Mouse (Mus musculus): Measurements from ENCODE around the gene Aktip. TPM values are rescaled to one million over a fixed set of nuclear protein-coding genes. Genes with fewer than 3 reads are reported as not detected.

The Aktip gene
- total and polyA plus RNA-seq, 3 experiments: 9.3 to 13.4 (median 13.3) TPM

DNA sequence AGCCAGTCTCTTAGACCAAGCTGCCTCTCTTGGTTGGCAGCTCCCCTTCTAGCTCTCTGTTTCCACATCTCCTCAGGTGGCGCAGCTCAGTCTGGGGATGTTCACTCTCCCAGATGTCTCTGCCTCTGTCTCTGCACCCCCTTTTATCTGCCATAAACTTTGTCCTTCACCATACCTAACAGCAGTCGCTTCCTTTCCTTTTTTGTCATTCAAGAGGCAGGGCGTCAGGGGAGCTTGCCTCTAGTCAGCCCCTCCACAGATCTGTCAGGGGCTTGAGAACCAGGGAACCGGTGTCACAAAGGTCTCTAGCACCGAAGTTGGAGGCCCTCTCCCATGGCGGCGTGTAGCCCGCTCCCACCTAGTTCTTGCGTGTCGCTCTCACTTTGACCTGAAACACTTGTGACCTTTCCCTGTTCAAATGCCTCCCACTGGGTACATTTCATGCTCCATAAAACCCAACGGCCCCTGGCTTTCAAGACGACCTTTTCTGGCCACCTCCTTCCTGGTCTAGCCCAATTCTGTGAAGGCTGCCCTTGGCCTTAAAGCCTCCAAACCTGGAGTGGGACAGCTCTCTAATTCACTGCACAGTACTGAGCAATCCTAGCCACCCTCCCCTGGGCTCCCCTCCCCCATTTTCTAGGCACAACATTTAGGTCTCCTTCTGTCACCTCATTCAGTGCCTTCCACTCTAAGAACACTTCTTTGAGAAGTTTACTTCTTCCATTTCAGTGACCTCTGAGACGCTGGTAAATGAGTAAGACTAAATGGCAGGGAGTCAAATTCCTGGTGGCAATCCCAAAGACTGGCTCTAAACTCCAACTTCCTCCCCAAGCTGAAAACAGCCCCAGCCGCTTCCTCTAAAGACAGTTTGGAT is 64.2 kb downstream of the Aktip start:
- H3K79me2 ChIP-seq (replicated peaks; ENCODE audit: control insufficient read depth, extremely low read depth, insufficient read depth, poor library complexity, severe bottlenecking): no peaks in the 10 kb centered on the region; the same call in 1 of the 2 replicates
- no peak overlapping the region for H3K4me3 ChIP-seq (replicated peaks in 1 of 3; ENCODE audit: low read depth in 2 of 3, low read length in 2 of 3, poor library complexity in 1 of 3)
- in situ Hi-C loops (cut with MboI; ENCODE audit: low pct_ligation_motif_present, low pct_unique_long_range_greater_than_20kb, low sequenced_read_pairs): no loop called here
- TF ChIP-seq TBP (conservative IDR thresholded peaks at IDR 0.05; ENCODE audit: low read depth, low read length) (no peak), CHD2 (IDR thresholded peaks at IDR 0.05; ENCODE audit: low read length) (no peak), ETS1 (conservative IDR thresholded peaks at IDR 0.05; ENCODE audit: low read depth, low read length) (no peak), NRF1 (IDR thresholded peaks at IDR 0.05; ENCODE audit: low read depth, low read length) (no peak), ZC3H11A (IDR thresholded peaks at IDR 0.05; ENCODE audit: low read depth, low read length) (no peak), CHD1 (IDR thresholded peaks at IDR 0.05; ENCODE audit: low read depth, low read length) (no peak), NELFE (IDR thresholded peaks at IDR 0.05; ENCODE audit: low read depth, low read length) (no peak), USF1 (IDR thresholded peaks at IDR 0.05; ENCODE audit: low read depth, low read length) (no peak), EP300 (IDR thresholded peaks at IDR 0.05; ENCODE audit: low read length) (no peak), BHLHE40 (IDR thresholded peaks at IDR 0.05; ENCODE audit: low read depth, low read length) (no peak), SIN3A (IDR thresholded peaks at IDR 0.05; ENCODE audit: low read length) (no peak)
- H3K9ac ChIP-seq (ENCODE audit: insufficient read depth, low read depth): no peak overlapping the region
- DNase-seq (ENCODE audit: extremely low read depth): no peak
- no peaks in the 10 kb centered on the region for H3K9me3 ChIP-seq (replicated peaks; ENCODE audit: low read length)
- dilution Hi-C loops (cut with MboI; ENCODE audit: extremely low pct_ligation_motif_present, extremely low pct_unique_long_range_greater_than_20kb, low sequenced_read_pairs): no loop called here
- no peaks in the 10 kb centered on the region for H3K27me3 ChIP-seq (replicated peaks)
- H3K4me2 ChIP-seq (ENCODE audit: insufficient read depth, low read depth, poor library complexity, severe bottlenecking): no peak overlapping the region
- H3K4me1 ChIP-seq (ENCODE audit: control insufficient read depth in 1 of 2, insufficient read depth in 2 of 2): peaks cover 2 to 15% of the 10 kb centered on the region in 2 experiments; a peak in 2 of 4 replicates
- peaks cover 0 to 10% of the 10 kb centered on the region in 2 experiments for H3K36me3 ChIP-seq (replicated peaks in 1 of 2; ENCODE audit: control insufficient read depth in 1 of 2, insufficient read depth in 1 of 2, low read length in 1 of 2)
- no peak overlapping the region for H3K27ac ChIP-seq (ENCODE audit: insufficient read depth, low read depth)

- H3K4me3 ChIP-seq (replicated peaks in 1 of 3; ENCODE audit: low read depth in 2 of 3, low read length in 2 of 3, poor library complexity in 1 of 3): peak overlapping the region in 1 of 3 experiments; percentile 42
- H3K4me2 ChIP-seq (ENCODE audit: insufficient read depth, low read depth, poor library complexity, severe bottlenecking): no peak overlapping the region
- TF ChIP-seq ETS1 (conservative IDR thresholded peaks at IDR 0.05; ENCODE audit: low read depth, low read length) (no peak), ZMIZ1 (IDR thresholded peaks at IDR 0.05; ENCODE audit: low read depth, low read length) (no peak), IRF4 (IDR thresholded peaks at IDR 0.05; ENCODE audit: low read depth, low read length) (no peak), NRF1 (IDR thresholded peaks at IDR 0.05; ENCODE audit: low read depth, low read length) (no peak), BHLHE40 (IDR thresholded peaks at IDR 0.05; ENCODE audit: low read depth, low read length) (no peak), SMC3 (IDR thresholded peaks at IDR 0.05; ENCODE audit: low read depth, low read length) (no peak), KAT2A (IDR thresholded peaks at IDR 0.05; ENCODE audit: insufficient replicate concordance, low read length) (no peak), MAZ (IDR thresholded peaks at IDR 0.05; ENCODE audit: low read depth, low read length) (no peak), USF2 (conservative IDR thresholded peaks at IDR 0.05; ENCODE audit: low read depth, low read length) (no peak), JUND (conservative IDR thresholded peaks at IDR 0.05; ENCODE audit: low read depth, low read length) (no peak), PAX5 (IDR thresholded peaks at IDR 0.05; ENCODE audit: low read length) (no peak), POLR2AphosphoS2 (IDR thresholded peaks at IDR 0.05; ENCODE audit: low read depth, low read length) (no peak), MAX (IDR thresholded peaks at IDR 0.05; ENCODE audit: low read length) (no peak), ZKSCAN1 (IDR thresholded peaks at IDR 0.05; ENCODE audit: borderline replicate concordance, low read depth, low read length) (no peak), EP300 (IDR thresholded peaks at IDR 0.05; ENCODE audit: low read length) (no peak), HCFC1 (IDR thresholded peaks at IDR 0.05; ENCODE audit: low read depth, low read length) (no peak), JUN (IDR thresholded peaks at IDR 0.05; ENCODE audit: insufficient read depth, low read depth, low read length) (no peak), MXI1 (IDR thresholded peaks at IDR 0.05; ENCODE audit: low read depth, low read length) (no peak), POLR2A (IDR thresholded peaks at IDR 0.05; ENCODE audit: low read depth, low read length) (no peak), CHD2 (IDR thresholded peaks at IDR 0.05; ENCODE audit: low read length) (no peak)
- H3K9ac ChIP-seq (ENCODE audit: insufficient read depth, low read depth): no peak overlapping the region
- dilution Hi-C loops (cut with MboI; ENCODE audit: extremely low pct_ligation_motif_present, extremely low pct_unique_long_range_greater_than_20kb, low sequenced_read_pairs): no loop called here
- peaks cover under 1 to 14% of the 10 kb centered on the region in 2 experiments for H3K36me3 ChIP-seq (replicated peaks in 1 of 2; ENCODE audit: control insufficient read depth in 1 of 2, insufficient read depth in 1 of 2, low read length in 1 of 2)
- H3K79me2 ChIP-seq (replicated peaks; ENCODE audit: control insufficient read depth, extremely low read depth, insufficient read depth, poor library complexity, severe bottlenecking): no peaks in the 10 kb centered on the region; the same call in 1 of the 2 replicates
- no peaks in the 10 kb centered on the region for H3K27me3 ChIP-seq (replicated peaks)
- H3K27ac ChIP-seq (ENCODE audit: insufficient read depth, low read depth): no peak overlapping the region
- H3K4me1 ChIP-seq (ENCODE audit: control insufficient read depth in 1 of 2, insufficient read depth in 2 of 2): peaks cover 2 to 15% of the 10 kb centered on the region in 2 experiments; a peak in 2 of 4 replicates
- H3K9me3 ChIP-seq (replicated peaks; ENCODE audit: low read length): no peaks in the 10 kb centered on the region
- in situ Hi-C loops (cut with MboI; ENCODE audit: low pct_ligation_motif_present, low pct_unique_long_range_greater_than_20kb, low sequenced_read_pairs): no loop called here
- DNase-seq (ENCODE audit: extremely low read depth): no peak
These were observed 65.1 kb downstream of the Aktip start for GRCm38 (mm10) chr8:91134659-91135058.
